Mouse (Mus musculus) E14TG2a.4 (cell line): Measurements from ENCODE around the gene Nr4a3.

ENCODE experiments used
- CTCF ChIP-seq: conservative IDR thresholded peaks from 2 replicates; pipeline ENCODE4 v1.5.1; 2014; ENCODE audit warnings: low read length
- NANOG ChIP-seq: IDR thresholded peaks from 2 replicates; pipeline ENCODE4 v1.6.1; 2014; ENCODE audit warnings: borderline replicate concordance, low read length, mixed read lengths

DNA sequence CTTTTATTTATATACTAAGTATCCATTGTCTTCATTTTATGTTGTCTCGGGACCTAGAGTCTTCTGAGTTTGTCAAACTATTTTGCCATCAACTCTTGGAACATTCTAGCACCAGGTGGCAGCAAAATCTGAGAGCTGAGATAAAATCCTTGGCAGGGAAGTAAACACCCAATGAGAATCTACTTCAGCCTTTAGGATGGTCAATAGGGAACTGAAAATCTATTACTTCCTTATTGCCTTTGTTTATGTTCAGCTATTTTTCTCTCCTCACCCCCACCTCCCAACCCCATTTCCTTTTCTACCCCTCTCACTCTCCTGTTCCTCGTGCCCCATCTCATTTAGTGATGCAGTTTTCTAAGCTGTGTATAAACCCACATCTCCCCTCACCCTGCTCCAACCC lies 63.6 kb downstream of the Nr4a3 start:
- no peak for TF ChIP-seq CTCF
- no peak for TF ChIP-seq NANOG
